Mouse (Mus musculus) liver, embryonic 14.5 days (tissue): ENCODE measurements at regions not wholly inside any gene's neighbourhood (a gene's known extent, or its start where the extent isn't known, plus 50 kb on each side); places are given as distances from the start of the nearest gene placed in this dataset.

Source experiments
- CTCF ChIP-seq: IDR thresholded peaks from 2 replicates; pipeline ENCODE4 v1.5.1; 2016; ENCODE audit warnings: antibody characterized with exemption, low read depth, control low read depth
- EP300 ChIP-seq: IDR thresholded peaks from 2 replicates; pipeline ENCODE4 v1.6.1; 2016; ENCODE audit warnings: antibody characterized with exemption, low read depth

DNA sequence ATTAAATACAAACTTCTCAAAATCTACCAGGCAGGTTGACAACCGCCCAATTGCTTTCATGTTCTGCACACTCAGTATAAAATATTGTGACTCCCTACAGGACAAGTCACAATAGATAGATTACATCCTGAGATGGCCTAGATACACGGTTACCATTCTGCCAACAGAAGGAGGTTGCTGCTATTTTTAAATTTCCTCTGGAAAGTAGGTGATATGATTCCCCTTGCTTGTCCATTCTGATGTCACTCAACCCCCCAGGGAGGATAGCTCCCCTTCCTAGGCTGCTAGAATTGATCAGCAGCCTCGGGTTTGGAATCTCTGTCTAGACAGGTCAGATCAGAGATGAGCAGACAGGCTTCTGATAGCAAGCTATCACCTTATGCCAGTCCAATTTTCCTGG, 221.2 kb upstream of the Tnp1 start:
- TF ChIP-seq EP300 (no peak), CTCF (no peak)
